Mouse (Mus musculus) frontal cortex, postnatal 10 days (tissue): ENCODE results near the gene Uqcrc2.

ENCODE experiments used
- DNase-seq, 2 experiments: peaks; one replicate each; pipeline ENCODE4 v3.0.0; 2022; ENCODE audit warnings: low spot score in 2 of 2, mixed read lengths in 1 of 2

Gene Uqcrc2

GRCm38 (mm10) chr7:120690634-120691033 is 55.7 kb downstream of the Uqcrc2 start:
- DNase-seq, result no peak

- DNase-seq, result no peak
Measured at GRCm38 (mm10) chr7:120693831-120694375, 58.9 kb downstream of the Uqcrc2 start.

- no peak for DNase-seq
Measured at GRCm38 (mm10) chr7:120695196-120695595, 60.2 kb downstream of the Uqcrc2 start.

GRCm38 (mm10) chr7:120695641-120696040 is 60.7 kb downstream of the Uqcrc2 start:
- DNase-seq, result no peak

GRCm38 (mm10) chr7:120696331-120696730 is 61.4 kb downstream of the Uqcrc2 start:
- no peak for DNase-seq

GRCm38 (mm10) chr7:120699586-120699985 is 64.6 kb downstream of the Uqcrc2 start:
- no peak for DNase-seq

- DNase-seq, result no peak
Measured at GRCm38 (mm10) chr7:120703888-120704287, 68.9 kb downstream of the Uqcrc2 start.
